Mouse (Mus musculus): Measurements from ENCODE around the gene Nrp1. TPM values are rescaled to one million over a fixed set of nuclear protein-coding genes. Genes with fewer than 3 reads are reported as not detected.

Nrp1 gene
- polyA plus RNA-seq, 1 experiment from 2014 or later, result 94.6 TPM

DNA sequence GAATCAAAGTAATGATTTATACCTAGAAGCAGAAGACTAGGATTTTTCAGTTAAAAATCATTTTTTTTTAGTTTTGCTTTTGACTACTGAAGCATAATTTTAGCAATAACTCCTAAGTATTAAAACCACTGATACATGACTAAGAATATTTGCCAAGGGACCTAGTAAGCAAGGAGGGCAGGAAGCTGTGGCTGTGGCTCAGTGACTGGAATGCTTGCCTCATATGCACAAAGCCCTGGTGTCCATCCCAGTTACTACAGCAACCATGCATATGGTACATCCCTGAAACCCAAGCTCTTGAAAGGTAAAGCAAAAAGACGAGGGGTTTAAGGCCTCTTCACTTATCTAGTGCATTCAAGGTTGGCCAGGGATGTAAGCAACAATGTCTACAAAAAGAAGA is 101.3 kb downstream of the Nrp1 start:
- H3K9ac ChIP-seq (ENCODE audit: low read depth, low read length), result no peak overlapping the region
- H3K9me3 ChIP-seq (ENCODE audit: control insufficient read depth, low read length), result no peaks in the 10 kb centered on the region
- no peaks in the 10 kb centered on the region for H3K27me3 ChIP-seq (replicated peaks; ENCODE audit: control insufficient read depth, insufficient read depth, low read length)
- no peak overlapping the region for H3K4me2 ChIP-seq (ENCODE audit: low read depth, low read length)
- H3K27ac ChIP-seq (replicated peaks; ENCODE audit: low read depth, low read length), result no peak overlapping the region
- H3K4me1 ChIP-seq (ENCODE audit: control insufficient read depth, insufficient read depth, low read length), result no peaks in the 10 kb centered on the region; the same call in 1 of the 2 replicates
- WGBS, result 67% methylated on average over 1 of the region's 1 CpGs
- no peak for DNase-seq (ENCODE audit: low spot score)
- H3K36me3 ChIP-seq (ENCODE audit: control insufficient read depth, insufficient read depth, low read length), result peaks cover 23% of the 10 kb centered on the region
- no peak overlapping the region for H3K4me3 ChIP-seq (ENCODE audit: low read depth, low read length)
- ATAC-seq (ENCODE audit: low read depth), result no peak

DNA sequence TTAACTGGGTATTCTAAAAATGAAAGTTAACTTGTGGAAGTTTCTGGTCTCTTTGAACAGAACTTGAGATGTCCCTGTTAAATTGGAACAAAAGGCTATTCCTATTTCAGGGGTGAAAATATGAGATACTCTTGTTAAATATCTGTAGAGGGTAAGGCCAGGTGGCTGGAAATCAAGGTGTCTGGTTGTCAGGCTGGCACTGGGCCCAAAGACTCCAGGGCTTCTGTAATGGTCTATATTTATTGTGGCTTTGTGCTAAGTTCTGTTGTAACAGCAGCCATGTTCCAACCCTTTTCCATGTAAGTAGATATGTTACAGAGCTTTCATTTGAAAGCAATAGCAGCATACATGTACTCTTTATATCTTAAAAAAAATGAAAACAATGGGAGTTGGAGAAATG is 103.3 kb downstream of the Nrp1 start:
- H3K4me1 ChIP-seq (ENCODE audit: control insufficient read depth, insufficient read depth, low read length), result no peaks in the 10 kb centered on the region; the same call in 1 of the 2 replicates
- H3K9ac ChIP-seq (ENCODE audit: low read depth, low read length), result no peak overlapping the region
- peaks cover 23% of the 10 kb centered on the region for H3K36me3 ChIP-seq (ENCODE audit: control insufficient read depth, insufficient read depth, low read length)
- no peak overlapping the region for H3K27ac ChIP-seq (replicated peaks; ENCODE audit: low read depth, low read length)
- no peak overlapping the region for H3K4me2 ChIP-seq (ENCODE audit: low read depth, low read length)
- H3K9me3 ChIP-seq (ENCODE audit: control insufficient read depth, low read length), result no peaks in the 10 kb centered on the region
- ATAC-seq (ENCODE audit: low read depth) (no peak), DNase-seq (ENCODE audit: low spot score) (no peak)
- no peaks in the 10 kb centered on the region for H3K27me3 ChIP-seq (replicated peaks; ENCODE audit: control insufficient read depth, insufficient read depth, low read length)
- no peak overlapping the region for H3K4me3 ChIP-seq (ENCODE audit: low read depth, low read length)

DNA sequence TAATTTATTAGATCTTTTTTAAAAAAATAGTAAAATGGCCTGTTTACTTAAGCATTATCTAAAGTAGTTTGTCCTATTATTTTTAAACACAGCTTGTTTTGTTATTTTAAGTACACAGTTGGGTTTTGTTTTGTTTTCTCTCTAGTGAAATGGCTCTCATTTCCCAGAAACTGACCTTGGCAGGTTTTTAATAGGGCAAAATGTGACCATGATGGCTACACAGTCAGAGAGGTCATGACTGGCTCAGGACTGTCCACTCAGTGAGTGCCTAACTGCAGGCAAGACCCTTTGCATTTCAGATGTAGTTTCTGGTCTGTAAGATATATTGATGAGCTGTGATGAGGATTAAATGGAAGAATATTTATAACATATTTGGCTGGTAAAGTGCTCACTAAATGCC is 104.8 kb downstream of the Nrp1 start:
- Histone ChIP-seq H3K9ac (ENCODE audit: low read depth, low read length) (no peak overlapping the region), H3K4me3 (ENCODE audit: low read depth, low read length) (no peak overlapping the region), H3K27me3 (replicated peaks; ENCODE audit: control insufficient read depth, insufficient read depth, low read length) (no peaks in the 10 kb centered on the region), H3K36me3 (ENCODE audit: control insufficient read depth, insufficient read depth, low read length) (peaks cover 26% of the 10 kb centered on the region), H3K9me3 (ENCODE audit: control insufficient read depth, low read length) (no peaks in the 10 kb centered on the region), H3K4me1 (ENCODE audit: control insufficient read depth, insufficient read depth, low read length) (no peaks in the 10 kb centered on the region), H3K4me2 (ENCODE audit: low read depth, low read length) (no peak overlapping the region), H3K27ac (replicated peaks; ENCODE audit: low read depth, low read length) (no peak overlapping the region)
- DNase-seq (ENCODE audit: low spot score) (no peak), ATAC-seq (ENCODE audit: low read depth) (no peak)

DNA sequence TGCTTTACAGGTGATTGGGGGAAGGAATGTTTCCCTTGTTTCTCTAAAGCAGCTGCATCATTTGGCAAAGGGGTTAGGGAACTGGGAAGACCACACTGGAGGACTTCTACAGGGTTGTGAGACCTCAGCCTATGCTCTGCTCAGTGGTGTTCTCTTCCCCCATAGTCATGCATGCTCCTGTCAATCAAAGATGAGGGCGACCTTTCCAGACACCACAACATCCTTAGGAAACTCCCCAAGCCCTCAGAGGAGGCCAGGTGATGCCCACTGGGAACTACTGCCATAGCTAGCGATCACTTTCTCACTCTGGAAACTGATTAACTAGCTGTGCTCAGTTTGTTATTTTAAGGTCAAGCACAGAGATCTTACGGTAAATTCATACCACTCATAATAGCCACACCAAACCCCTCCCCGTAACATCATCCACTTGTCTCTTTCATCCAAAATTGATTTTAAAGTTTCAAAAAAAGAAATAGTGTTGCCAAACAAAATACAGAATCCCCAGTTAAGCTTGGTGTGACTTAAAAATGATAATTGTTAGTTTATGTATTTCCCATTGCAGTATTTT is 105.7 kb downstream of the Nrp1 start:
- DNase-seq (ENCODE audit: low spot score) (no peak), ATAC-seq (ENCODE audit: low read depth) (no peak)
- Histone ChIP-seq H3K4me3 (ENCODE audit: low read depth, low read length) (no peak overlapping the region), H3K4me2 (ENCODE audit: low read depth, low read length) (no peak overlapping the region), H3K36me3 (ENCODE audit: control insufficient read depth, insufficient read depth, low read length) (peaks cover 28% of the 10 kb centered on the region), H3K9me3 (ENCODE audit: control insufficient read depth, low read length) (no peaks in the 10 kb centered on the region), H3K27ac (replicated peaks; ENCODE audit: low read depth, low read length) (no peak overlapping the region), H3K9ac (ENCODE audit: low read depth, low read length) (no peak overlapping the region), H3K4me1 (ENCODE audit: control insufficient read depth, insufficient read depth, low read length) (no peaks in the 10 kb centered on the region), H3K27me3 (replicated peaks; ENCODE audit: control insufficient read depth, insufficient read depth, low read length) (no peaks in the 10 kb centered on the region)
- WGBS, result 77% methylated on average over 4 of the region's 4 CpGs

- Histone ChIP-seq H3K36me3 (ENCODE audit: control insufficient read depth, insufficient read depth, low read length) (peaks cover 22% of the 10 kb centered on the region), H3K9ac (ENCODE audit: low read depth, low read length) (no peak overlapping the region), H3K27ac (replicated peaks; ENCODE audit: low read depth, low read length) (no peak overlapping the region), H3K4me2 (ENCODE audit: low read depth, low read length) (no peak overlapping the region), H3K9me3 (ENCODE audit: control insufficient read depth, low read length) (no peaks in the 10 kb centered on the region), H3K4me3 (ENCODE audit: low read depth, low read length) (no peak overlapping the region), H3K27me3 (replicated peaks; ENCODE audit: control insufficient read depth, insufficient read depth, low read length) (no peaks in the 10 kb centered on the region), H3K4me1 (ENCODE audit: control insufficient read depth, insufficient read depth, low read length) (no peaks in the 10 kb centered on the region; the same call in 1 of the 2 replicates)
- ATAC-seq (ENCODE audit: low read depth), result no peak
- WGBS, result 82% methylated on average over 2 of the region's 2 CpGs
- DNase-seq (ENCODE audit: low spot score), result no peak
These were observed 107.1 kb downstream of the Nrp1 start for GRCm38 (mm10) chr8:128465553-128465952.

- Histone ChIP-seq H3K4me1 (ENCODE audit: control insufficient read depth, insufficient read depth, low read length) (no peaks in the 10 kb centered on the region; the same call in 1 of the 2 replicates), H3K27ac (replicated peaks; ENCODE audit: low read depth, low read length) (no peak overlapping the region), H3K27me3 (replicated peaks; ENCODE audit: control insufficient read depth, insufficient read depth, low read length) (no peaks in the 10 kb centered on the region), H3K9ac (ENCODE audit: low read depth, low read length) (no peak overlapping the region), H3K36me3 (ENCODE audit: control insufficient read depth, insufficient read depth, low read length) (peaks cover 10% of the 10 kb centered on the region; the same call in 1 of the 2 replicates), H3K4me3 (ENCODE audit: low read depth, low read length) (no peak overlapping the region), H3K4me2 (ENCODE audit: low read depth, low read length) (no peak overlapping the region), H3K9me3 (ENCODE audit: control insufficient read depth, low read length) (no peaks in the 10 kb centered on the region)
- 71% methylated on average over 4 of the region's 4 CpGs for WGBS
- no peak for DNase-seq (ENCODE audit: low spot score)
- ATAC-seq (ENCODE audit: low read depth), result no peak
These were observed 108.5 kb downstream of the Nrp1 start for GRCm38 (mm10) chr8:128466681-128467430.

GRCm38 (mm10) chr8:128470097-128470496 is 111.7 kb downstream of the Nrp1 start:
- WGBS, result 55% methylated on average over 2 of the region's 2 CpGs
- Histone ChIP-seq H3K4me1 (ENCODE audit: control insufficient read depth, insufficient read depth, low read length) (no peaks in the 10 kb centered on the region; the same call in 1 of the 2 replicates), H3K4me2 (ENCODE audit: low read depth, low read length) (no peak overlapping the region), H3K9me3 (ENCODE audit: control insufficient read depth, low read length) (no peaks in the 10 kb centered on the region), H3K27me3 (replicated peaks; ENCODE audit: control insufficient read depth, insufficient read depth, low read length) (no peaks in the 10 kb centered on the region), H3K36me3 (ENCODE audit: control insufficient read depth, insufficient read depth, low read length) (peaks cover 16% of the 10 kb centered on the region; the same call in 1 of the 2 replicates), H3K27ac (replicated peaks; ENCODE audit: low read depth, low read length) (no peak overlapping the region), H3K9ac (ENCODE audit: low read depth, low read length) (no peak overlapping the region), H3K4me3 (ENCODE audit: low read depth, low read length) (no peak overlapping the region)
- ATAC-seq (ENCODE audit: low read depth) (no peak), DNase-seq (ENCODE audit: low spot score) (no peak)

GRCm38 (mm10) chr8:128471186-128471585 is 112.8 kb downstream of the Nrp1 start:
- no peak overlapping the region for H3K4me2 ChIP-seq (ENCODE audit: low read depth, low read length)
- no peaks in the 10 kb centered on the region for H3K9me3 ChIP-seq (ENCODE audit: control insufficient read depth, low read length)
- ATAC-seq (ENCODE audit: low read depth) (no peak), DNase-seq (ENCODE audit: low spot score) (no peak)
- H3K4me1 ChIP-seq (ENCODE audit: control insufficient read depth, insufficient read depth, low read length), result no peaks in the 10 kb centered on the region; the same call in 1 of the 2 replicates
- no peak overlapping the region for H3K27ac ChIP-seq (replicated peaks; ENCODE audit: low read depth, low read length)
- H3K27me3 ChIP-seq (replicated peaks; ENCODE audit: control insufficient read depth, insufficient read depth, low read length), result no peaks in the 10 kb centered on the region
- H3K4me3 ChIP-seq (ENCODE audit: low read depth, low read length), result no peak overlapping the region
- peaks cover 21% of the 10 kb centered on the region; the same call in 1 of the 2 replicates for H3K36me3 ChIP-seq (ENCODE audit: control insufficient read depth, insufficient read depth, low read length)
- no peak overlapping the region for H3K9ac ChIP-seq (ENCODE audit: low read depth, low read length)
- WGBS, result 72% methylated on average over 2 of the region's 2 CpGs

DNA sequence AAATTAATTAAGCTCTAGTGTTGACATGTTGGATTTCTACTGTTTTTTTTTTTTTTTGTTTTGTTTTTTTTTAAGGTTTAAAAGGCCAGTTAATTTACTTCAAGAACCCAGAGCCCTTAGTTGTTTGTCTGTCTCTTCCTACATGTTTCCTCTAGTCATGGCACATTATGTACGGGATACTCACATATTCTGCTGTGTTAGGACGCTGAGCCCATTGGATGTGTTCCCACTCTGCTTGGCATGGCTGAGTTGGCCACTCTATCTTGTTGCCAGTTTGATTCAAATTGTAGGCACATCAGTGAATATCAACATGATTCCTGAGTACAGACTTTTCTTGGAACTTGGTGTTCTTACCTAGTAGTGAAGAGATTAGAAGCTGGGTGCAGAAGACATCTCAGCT is 114.5 kb downstream of the Nrp1 start:
- WGBS, result 95% methylated on average over 2 of the region's 2 CpGs
- no peaks in the 10 kb centered on the region for H3K9me3 ChIP-seq (ENCODE audit: control insufficient read depth, low read length)
- peaks cover 32% of the 10 kb centered on the region; the same call in 1 of the 2 replicates for H3K36me3 ChIP-seq (ENCODE audit: control insufficient read depth, insufficient read depth, low read length)
- no peak overlapping the region for H3K4me3 ChIP-seq (ENCODE audit: low read depth, low read length)
- H3K4me1 ChIP-seq (ENCODE audit: control insufficient read depth, insufficient read depth, low read length), result no peaks in the 10 kb centered on the region; the same call in 1 of the 2 replicates
- no peak for DNase-seq (ENCODE audit: low spot score)
- no peak overlapping the region for H3K27ac ChIP-seq (replicated peaks; ENCODE audit: low read depth, low read length)
- H3K27me3 ChIP-seq (replicated peaks; ENCODE audit: control insufficient read depth, insufficient read depth, low read length), result no peaks in the 10 kb centered on the region
- no peak overlapping the region for H3K9ac ChIP-seq (ENCODE audit: low read depth, low read length)
- ATAC-seq (ENCODE audit: low read depth), result no peak
- no peak overlapping the region for H3K4me2 ChIP-seq (ENCODE audit: low read depth, low read length)

Data from embryonic facial prominence, embryonic 14.5 days (tissue).